Mouse (Mus musculus) embryo, embryonic 10 days (tissue): ENCODE measurements around the gene Sncb.

Source experiments
- DNase-seq: peaks from one replicate; pipeline ENCODE4 v3.0.0-alpha.2; 2015; ENCODE audit warnings: low spot score

Sncb gene

DNA sequence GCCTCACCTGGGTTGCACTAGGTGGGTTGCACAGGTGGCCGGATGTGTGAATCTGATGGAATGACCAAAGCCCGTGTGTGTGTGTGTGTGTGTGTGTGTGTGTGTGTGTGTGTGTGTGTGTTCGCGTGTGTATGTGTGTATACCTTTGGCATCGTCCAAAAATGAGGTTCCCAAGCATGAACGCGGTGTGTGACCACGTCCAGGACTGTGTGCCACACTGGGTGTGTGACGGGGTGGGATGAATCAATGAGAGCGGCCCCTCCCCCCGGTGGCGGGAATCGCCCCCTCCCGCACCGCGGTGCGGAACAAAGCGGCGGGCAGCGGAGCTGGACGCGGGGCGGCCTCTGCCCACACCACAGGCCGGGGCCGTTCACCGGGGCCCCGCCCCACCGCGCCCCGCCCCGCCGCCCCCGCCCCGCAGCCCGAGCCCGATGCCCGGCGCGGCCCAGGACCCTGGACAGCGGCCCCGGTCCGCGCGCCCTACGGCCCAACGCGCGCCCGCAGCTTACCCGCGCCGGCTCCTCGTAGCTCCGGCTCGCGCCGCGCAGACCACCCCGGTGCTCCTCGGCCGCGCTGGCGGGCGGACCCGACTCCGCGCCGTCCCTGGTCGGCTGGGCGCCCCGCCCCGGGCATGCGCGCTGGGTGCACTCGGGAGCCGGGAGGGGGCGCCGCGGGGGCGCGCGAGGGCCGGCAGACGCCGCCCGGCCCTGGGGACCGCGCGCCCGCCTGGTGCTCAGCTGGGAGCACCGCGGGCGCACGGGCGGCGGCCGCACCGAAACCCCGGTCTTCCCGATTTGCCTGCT is 17.1 kb downstream of the Sncb start:
- DNase-seq, result peak; percentile 67

DNA sequence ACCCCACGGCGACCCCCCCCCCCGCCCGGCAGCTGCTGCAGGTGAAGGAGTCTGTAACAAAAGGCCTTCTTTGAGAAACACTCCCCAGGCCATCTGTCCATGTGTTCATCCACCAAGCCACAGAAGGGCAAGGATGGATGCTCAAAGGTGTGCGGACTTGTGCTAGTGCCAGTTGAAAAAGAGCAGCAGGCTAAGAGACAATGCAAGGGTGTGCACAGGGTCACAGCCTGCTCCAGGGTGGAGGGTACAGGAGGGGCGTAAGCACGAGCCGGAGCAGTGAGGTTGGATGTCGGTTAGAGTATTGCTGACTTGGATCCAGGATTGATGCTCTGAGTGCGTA is 17.7 kb downstream of the Sncb start:
- DNase-seq, result no peak

DNA sequence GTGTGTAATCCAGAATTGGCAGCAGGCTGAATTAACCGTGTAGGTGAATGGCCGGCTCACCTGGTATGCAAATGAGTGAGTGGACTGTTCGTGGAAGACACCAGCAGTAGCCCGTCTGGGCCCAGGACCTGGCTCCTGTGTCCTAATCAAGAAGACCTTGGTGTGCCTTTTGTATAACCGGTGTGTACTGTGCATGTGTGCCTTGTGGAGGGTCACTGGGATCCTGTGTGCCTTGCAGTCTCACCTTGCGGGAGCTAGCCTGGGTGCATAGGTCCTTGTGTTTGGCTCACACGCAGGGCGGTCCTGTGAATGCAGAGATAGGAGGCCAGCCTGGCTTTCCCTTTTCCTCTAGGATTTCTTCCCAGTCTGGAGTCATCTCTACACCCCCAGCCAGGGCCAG is 18.2 kb downstream of the Sncb start:
- no peak for DNase-seq

DNA sequence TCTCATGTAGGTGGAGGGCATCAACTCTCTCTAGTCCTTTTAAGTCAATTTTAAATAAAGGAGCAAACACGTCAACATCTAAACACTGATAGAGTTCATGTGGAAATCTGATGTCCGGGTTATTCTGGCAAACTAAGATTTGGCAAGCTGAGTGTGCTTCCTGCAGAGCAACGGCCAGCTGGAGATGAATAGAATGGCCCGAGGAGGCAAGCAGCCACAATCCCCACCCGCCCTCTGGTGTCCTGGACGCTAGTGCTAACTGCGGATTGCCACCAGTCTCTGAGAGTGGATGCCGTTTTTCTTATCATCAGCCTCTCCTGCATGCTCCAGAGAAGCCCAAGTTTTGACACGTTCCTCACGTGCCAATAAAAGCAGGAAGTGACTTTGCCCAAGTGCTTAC is 19.5 kb downstream of the Sncb start:
- DNase-seq, result no peak

DNA sequence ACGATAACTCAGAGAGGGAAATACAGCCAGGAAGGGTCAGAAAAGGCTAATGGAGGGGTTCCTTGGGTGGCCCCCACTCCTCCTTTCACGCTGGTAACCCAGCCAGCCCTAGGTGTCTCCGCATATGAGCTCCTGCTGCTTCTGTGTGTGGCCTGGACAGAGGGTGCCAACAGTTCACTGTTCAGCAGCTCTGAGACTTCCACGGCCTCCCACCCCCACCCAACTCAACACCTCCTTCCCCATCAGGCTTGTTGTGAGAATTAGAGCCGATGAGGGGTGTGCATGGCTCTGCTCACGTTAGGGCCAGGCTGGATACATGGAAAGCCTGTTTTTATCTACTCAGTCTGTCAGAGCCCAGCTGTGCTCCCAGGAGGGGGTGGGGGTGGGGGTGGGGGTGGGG is 20.3 kb downstream of the Sncb start:
- no peak for DNase-seq

DNA sequence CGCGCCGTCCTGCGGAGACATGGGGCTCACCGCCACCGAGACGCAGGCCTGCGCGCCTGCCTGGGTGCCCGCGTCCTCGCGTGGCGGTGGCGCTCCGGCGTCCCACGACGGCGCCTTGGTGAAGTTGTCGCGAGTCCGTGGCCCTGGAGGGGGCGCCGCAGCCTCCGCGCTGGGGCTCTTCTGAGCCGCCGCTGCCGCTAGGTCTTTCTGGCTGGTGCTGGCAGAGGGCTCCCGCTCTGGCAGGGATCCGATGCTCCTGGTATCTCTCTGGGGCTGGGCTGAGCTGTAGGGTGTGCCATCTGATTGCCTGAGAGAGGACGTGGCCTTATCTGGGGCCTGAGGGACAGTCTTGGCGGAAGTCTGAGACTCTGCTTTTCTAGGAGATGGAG is 28.2 kb downstream of the Sncb start:
- DNase-seq, result no peak

DNA sequence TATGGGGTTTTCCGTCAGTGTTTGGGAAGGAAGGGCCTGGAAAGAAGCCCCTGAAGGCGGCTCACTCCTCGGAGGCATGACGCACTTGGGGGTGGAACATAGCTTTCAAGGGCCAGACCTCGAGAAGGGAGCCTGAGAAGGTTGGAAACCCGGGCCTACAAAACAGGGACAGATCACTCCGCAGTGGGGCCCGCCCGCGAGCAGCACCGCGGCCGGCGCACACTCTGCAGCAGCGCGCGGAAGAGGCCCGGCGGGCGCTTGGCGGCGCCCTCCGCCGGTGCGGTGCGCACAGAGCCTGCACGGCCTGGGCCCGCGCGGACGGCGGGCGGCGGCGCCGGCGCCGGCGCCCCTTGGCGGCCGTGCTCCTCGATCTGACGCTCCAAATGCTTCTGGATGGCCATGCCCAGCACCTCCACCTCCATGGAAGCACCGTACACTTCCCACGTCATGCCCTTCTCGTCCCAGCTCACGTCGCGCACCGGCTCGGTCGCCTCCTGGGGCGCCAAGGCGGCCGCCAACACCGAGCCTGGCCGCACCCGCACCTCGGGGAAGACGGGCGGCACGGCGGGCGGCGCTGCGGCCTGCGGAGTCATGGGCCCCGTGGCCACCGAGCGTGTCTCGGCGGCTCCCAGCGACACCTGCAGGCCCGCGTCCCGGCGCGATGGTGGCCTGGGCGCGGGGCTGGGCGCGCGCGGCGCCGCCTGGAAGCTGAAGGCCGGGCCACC is 28.7 kb downstream of the Sncb start:
- peak; percentile 47 for DNase-seq

DNA sequence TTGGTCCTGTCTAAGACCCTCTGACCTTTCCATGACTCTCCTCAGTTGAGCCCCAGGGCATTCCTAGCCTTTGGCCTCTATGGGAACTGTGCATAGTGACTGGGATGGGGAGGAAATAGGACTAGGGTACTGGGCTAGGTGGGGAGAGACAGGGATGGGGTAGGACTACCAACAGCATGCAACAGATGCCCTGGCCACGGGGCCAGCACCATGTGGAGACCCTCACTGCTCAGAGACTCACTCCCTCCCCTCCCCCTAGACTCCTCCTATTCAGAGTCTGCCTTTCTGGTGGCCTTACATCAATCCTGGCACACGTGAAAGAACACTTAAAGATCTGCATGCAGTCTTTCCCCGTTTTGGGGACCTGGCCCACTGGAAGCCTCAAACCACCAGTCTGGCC is 29.5 kb downstream of the Sncb start:
- DNase-seq, result no peak

DNA sequence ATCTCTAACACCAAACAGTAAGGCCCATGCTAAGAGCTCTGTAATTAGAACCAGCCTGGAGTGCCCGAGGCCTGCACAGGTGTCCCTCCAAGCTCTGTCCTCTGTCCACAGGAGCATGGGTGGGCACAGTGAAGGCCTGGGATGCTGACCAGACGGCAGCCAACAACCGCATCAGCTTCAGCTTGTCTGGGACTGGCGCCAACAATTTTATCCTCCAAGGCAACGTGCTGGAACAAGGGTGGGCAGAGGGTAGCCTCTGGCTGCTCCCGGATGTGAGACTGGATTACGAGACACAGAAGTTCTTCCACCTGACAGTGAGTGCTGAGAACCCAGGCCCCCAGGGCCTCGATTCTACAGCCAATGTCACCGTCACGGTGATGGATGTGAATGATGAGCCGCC is 40.3 kb downstream of the Sncb start:
- no peak for DNase-seq

DNA sequence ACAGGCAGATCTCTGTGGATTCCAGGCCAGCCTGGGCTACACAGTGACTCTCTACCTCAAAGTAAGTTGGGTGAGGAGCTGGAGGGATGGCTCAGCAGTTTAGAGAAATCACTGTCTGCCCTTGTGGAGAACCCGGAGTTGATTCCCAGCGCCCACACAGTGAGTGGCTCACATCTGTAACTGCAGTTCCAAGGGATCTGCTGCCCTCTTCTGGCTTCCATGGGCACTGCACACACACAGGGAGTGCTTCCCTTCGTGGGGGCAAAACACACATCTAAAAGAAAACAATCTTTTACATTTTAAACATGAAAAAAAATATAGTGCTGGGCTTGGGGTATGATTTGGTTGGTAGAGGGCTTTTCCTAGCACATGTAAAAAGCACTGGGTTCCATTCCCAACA is 43.3 kb downstream of the Sncb start:
- no peak for DNase-seq

DNA sequence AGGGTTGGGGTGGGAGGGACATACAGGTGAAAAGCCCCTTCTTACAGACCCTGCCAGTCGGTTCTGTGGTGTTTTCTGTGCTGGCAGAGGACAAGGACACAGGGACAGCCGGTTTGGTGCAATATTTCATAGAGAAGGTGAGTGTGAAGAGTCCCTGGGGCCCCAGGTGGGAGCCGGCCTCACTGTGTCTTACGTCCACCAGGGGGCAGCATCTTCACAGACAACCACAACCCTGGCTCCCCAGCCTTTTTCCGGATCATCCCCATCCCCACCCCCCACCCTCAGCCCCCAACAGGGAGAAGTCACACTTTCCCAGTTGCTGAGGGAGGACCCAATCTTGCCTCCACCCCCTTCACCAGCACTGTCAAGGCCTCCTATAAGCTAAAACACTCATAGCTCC is 49.5 kb downstream of the Sncb start:
- peak; percentile 65 for DNase-seq

DNA sequence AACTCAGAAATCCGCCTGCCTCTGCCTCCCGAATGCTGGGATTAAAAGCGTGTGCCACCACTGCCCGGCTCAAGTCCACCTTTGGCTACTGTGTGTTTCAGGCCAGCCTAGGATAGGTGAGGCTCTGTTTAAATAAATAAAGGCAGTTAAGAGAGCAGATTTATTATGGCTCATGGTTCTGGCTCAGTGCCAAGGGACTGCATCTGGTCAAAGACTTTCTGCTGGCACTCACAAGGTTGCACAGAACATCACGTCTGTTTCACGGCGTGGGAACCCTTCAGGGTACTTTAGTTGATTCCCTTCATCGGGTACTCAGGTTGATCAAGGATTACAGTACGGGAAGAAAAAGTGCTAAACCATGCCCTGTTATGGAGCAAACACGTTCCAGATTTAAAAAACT is 51.4 kb downstream of the Sncb start:
- DNase-seq, result no peak

DNA sequence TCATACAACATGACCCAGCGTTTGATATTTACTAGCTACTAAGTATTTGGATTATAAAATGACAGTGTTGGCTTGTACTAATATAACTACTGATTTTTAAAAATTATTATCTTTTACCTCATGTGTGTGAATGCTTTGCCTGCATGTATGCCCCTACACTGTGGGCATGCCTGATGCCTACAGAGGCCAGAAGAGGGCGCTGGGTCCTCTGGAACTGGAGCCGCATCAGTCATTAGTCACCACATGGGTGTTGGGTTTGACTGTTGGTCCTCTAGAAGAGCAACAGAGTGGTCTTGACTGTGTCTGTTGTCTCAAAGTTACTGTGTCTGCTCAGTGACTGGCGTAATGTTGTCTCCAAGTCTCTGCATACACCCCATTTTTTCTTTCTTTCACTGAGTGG is 52.0 kb downstream of the Sncb start:
- DNase-seq, result no peak

DNA sequence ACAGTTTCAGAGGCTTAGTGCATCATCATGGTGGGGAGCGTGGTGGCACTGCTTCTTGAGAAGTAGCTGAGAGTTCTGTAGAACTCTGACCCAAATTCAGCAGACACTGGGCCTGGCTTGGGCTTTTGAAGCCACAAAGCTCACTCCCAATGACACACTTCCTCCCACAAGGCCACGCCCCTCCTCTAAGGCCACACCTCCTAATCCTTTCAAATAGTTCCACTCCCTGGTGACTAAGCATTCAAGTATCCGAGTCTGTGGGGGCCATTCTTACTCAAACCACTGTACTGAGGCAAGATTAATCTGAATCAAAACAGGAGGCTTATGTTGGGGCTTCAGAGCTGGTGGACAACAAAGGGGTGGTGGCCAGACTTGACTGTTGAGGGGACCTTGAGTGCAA is 55.5 kb downstream of the Sncb start:
- DNase-seq, result no peak
